Mouse (Mus musculus) intestine, embryonic 16.5 days (tissue): ENCODE results near the gene Gpank1. TPM values are rescaled to one million over a fixed set of nuclear protein-coding genes. Genes with fewer than 3 reads are reported as not detected.

Experiments
- ATAC-seq: fragments of 200-750 bp; cut with Nextera tagmentation; 2 replicates; pipeline ENCODE4 v1.8.0; 2017; ENCODE audit warnings: moderate TSS enrichment, moderate library complexity
- H3K27ac ChIP-seq: fragments of 300-500 bp; sonication (generic); 2 replicates; pipeline ENCODE4 v1.5.1; 2014; ENCODE audit warnings: mild to moderate bottlenecking, low read length
- H3K27me3 ChIP-seq: fragments of 300-500 bp; sonication (generic); replicated peaks from 2 replicates; pipeline ENCODE4 v1.6.1; 2014; ENCODE audit warnings: low read length, control low read depth, mixed read lengths; ENCODE audit not compliant: control insufficient read depth, insufficient read depth
- H3K36me3 ChIP-seq: fragments of 300-500 bp; sonication (generic); 2 replicates; pipeline ENCODE4 v1.6.1; 2014; ENCODE audit warnings: low read length, control low read depth; ENCODE audit not compliant: control insufficient read depth, insufficient read depth
- H3K4me1 ChIP-seq: fragments of 300-500 bp; sonication (generic); 2 replicates; pipeline ENCODE4 v1.6.1; 2014; ENCODE audit warnings: low read length, control low read depth, mixed read lengths; ENCODE audit not compliant: control insufficient read depth, insufficient read depth
- H3K4me2 ChIP-seq: fragments of 300-500 bp; sonication (generic); 2 replicates; pipeline ENCODE4 v1.6.1; 2014; ENCODE audit warnings: low read depth, low read length, control low read depth
- H3K4me3 ChIP-seq: fragments of 300-500 bp; sonication (generic); 2 replicates; pipeline ENCODE4 v1.5.1; 2014; ENCODE audit warnings: mild to moderate bottlenecking, low read length
- H3K9ac ChIP-seq: fragments of 300-500 bp; sonication (generic); 2 replicates; pipeline ENCODE4 v1.6.1; 2014; ENCODE audit warnings: low read depth, low read length
- H3K9me3 ChIP-seq: fragments of 300-500 bp; sonication (generic); 2 replicates; pipeline ENCODE4 v1.6.1; 2016; ENCODE audit warnings: low read length, control low read depth; ENCODE audit not compliant: control insufficient read depth
- WGBS: fragments of 180-500 bp; shearing (Covaris S2); extraction: QIAGEN DNeasy Blood & Tissue Kit; methylation state at CpG from one replicate; pipeline ENCODE4 v1.1.7; 2014; 5-methylcytosine and 5-hydroxymethylcytosine counted together
- polyA plus RNA-seq: library from polyadenylated mRNA; unstranded; fragments of >200 nt; fragmentation: Nextera tagmentation; extraction: Ambion mirVana; gene quantifications from 2 replicates; pipeline ENCODE4 v1.2.1, GENCODE M21; 2015

Gpank1 gene
- polyA plus RNA-seq, 1 experiment from 2014 or later: 21.3 TPM

GRCm38 (mm10) chr17:35134801-35135590 lies 13.7 kb downstream of the Gpank1 start, which contains the start of gene Bag6:
Bag6 (plus strand) TSS chr17:35135178.
- no peaks in the 10 kb centered on the region for H3K27me3 ChIP-seq
- H3K4me1 ChIP-seq: peaks cover 11% of the 10 kb centered on the region; the same call in 1 of the 2 replicates
- H3K9me3 ChIP-seq: no peaks in the 10 kb centered on the region
- under 1% methylated on average over 65 of the region's 66 CpGs for WGBS
- peak within 1 kb of the TSS; percentile 84 for H3K27ac ChIP-seq
- ATAC-seq: peak; percentile 95
- H3K4me3 ChIP-seq: peak within 1 kb of the TSS; percentile 71
- H3K4me2 ChIP-seq: peak within 1 kb of the TSS; percentile 64
- peak within 1 kb of the TSS; percentile 69 for H3K9ac ChIP-seq
- H3K36me3 ChIP-seq: peaks cover 8% of the 10 kb centered on the region

- ATAC-seq: peak; percentile 70
- Histone ChIP-seq H3K36me3 (peaks cover 14% of the 10 kb centered on the region), H3K27me3 (no peaks in the 10 kb centered on the region), H3K9ac (peak overlapping the region; percentile 69), H3K4me3 (peak overlapping the region; percentile 71), H3K9me3 (no peaks in the 10 kb centered on the region), H3K4me2 (peak overlapping the region; percentile 64), H3K4me1 (peaks cover 14% of the 10 kb centered on the region; the same call in 1 of the 2 replicates), H3K27ac (peak overlapping the region; percentile 84)
- under 1% methylated on average over 42 of the region's 43 CpGs for WGBS
These were observed 14.5 kb downstream of the Gpank1 start for GRCm38 (mm10) chr17:35135591-35136320.

GRCm38 (mm10) chr17:35139269-35139668 lies 18.0 kb downstream of the Gpank1 start:
- Histone ChIP-seq H3K27ac (no peak overlapping the region), H3K36me3 (peaks cover 42% of the 10 kb centered on the region), H3K4me1 (0 out of 2 replicates have a peak, but pooled peaks cover 14% of the 10 kb centered on the region), H3K9ac (no peak overlapping the region), H3K4me3 (no peak overlapping the region), H3K4me2 (no peak overlapping the region), H3K27me3 (no peaks in the 10 kb centered on the region), H3K9me3 (peaks cover 3% of the 10 kb centered on the region; the same call in 1 of the 2 replicates)
- WGBS: 91% methylated on average over 3 of the region's 3 CpGs
- no peak for ATAC-seq

GRCm38 (mm10) chr17:35140490-35140996 lies 19.3 kb downstream of the Gpank1 start:
- H3K9ac ChIP-seq: no peak overlapping the region
- peaks cover 55% of the 10 kb centered on the region for H3K36me3 ChIP-seq
- H3K4me3 ChIP-seq: no peak overlapping the region
- H3K4me2 ChIP-seq: no peak overlapping the region
- 0 out of 2 replicates have a peak, but pooled peaks cover 14% of the 10 kb centered on the region for H3K4me1 ChIP-seq
- 85% methylated on average over 16 of the region's 16 CpGs for WGBS
- ATAC-seq: no peak
- peaks cover 3% of the 10 kb centered on the region; the same call in 1 of the 2 replicates for H3K9me3 ChIP-seq
- no peaks in the 10 kb centered on the region for H3K27me3 ChIP-seq
- no peak overlapping the region for H3K27ac ChIP-seq

- WGBS: 88% methylated on average over 6 of the region's 6 CpGs
These were observed 20.7 kb downstream of the Gpank1 start for GRCm38 (mm10) chr17:35141971-35142370.

GRCm38 (mm10) chr17:35146139-35146538 lies 24.9 kb downstream of the Gpank1 start:
- ATAC-seq: no peak
- Histone ChIP-seq H3K27ac (no peak overlapping the region), H3K4me2 (no peak overlapping the region), H3K4me3 (no peak overlapping the region), H3K9me3 (peaks cover 3% of the 10 kb centered on the region; the same call in 1 of the 2 replicates), H3K4me1 (no peaks in the 10 kb centered on the region), H3K27me3 (no peaks in the 10 kb centered on the region), H3K9ac (no peak overlapping the region), H3K36me3 (peaks cover 80% of the 10 kb centered on the region)
- 87% methylated on average over 5 of the region's 5 CpGs for WGBS

More at GRCm38 (mm10) chr17:35141971-35142370, 20.7 kb downstream of the Gpank1 start:
- Histone ChIP-seq H3K9me3 (peaks cover 3% of the 10 kb centered on the region; the same call in 1 of the 2 replicates), H3K27ac (no peak overlapping the region), H3K4me2 (no peak overlapping the region), H3K4me1 (0 out of 2 replicates have a peak, but pooled peaks cover 9% of the 10 kb centered on the region), H3K9ac (no peak overlapping the region), H3K4me3 (no peak overlapping the region), H3K36me3 (peaks cover 69% of the 10 kb centered on the region), H3K27me3 (no peaks in the 10 kb centered on the region)
- ATAC-seq: no peak

- H3K9ac ChIP-seq: no peak overlapping the region
- WGBS: 61% methylated on average over 3 of the region's 3 CpGs
- no peak overlapping the region for H3K4me2 ChIP-seq
- peaks cover 77% of the 10 kb centered on the region for H3K36me3 ChIP-seq
- peaks cover 3% of the 10 kb centered on the region; the same call in 1 of the 2 replicates for H3K9me3 ChIP-seq
- H3K27me3 ChIP-seq: no peaks in the 10 kb centered on the region
- no peak overlapping the region for H3K27ac ChIP-seq
- no peaks in the 10 kb centered on the region for H3K4me1 ChIP-seq
- no peak overlapping the region for H3K4me3 ChIP-seq
- ATAC-seq: no peak
These were observed 26.1 kb downstream of the Gpank1 start for GRCm38 (mm10) chr17:35147348-35147747.

- 69% methylated on average over 5 of the region's 5 CpGs for WGBS
- Histone ChIP-seq H3K27ac (peak overlapping the region; percentile 23; the same call in 1 of the 2 replicates), H3K9ac (no peak overlapping the region), H3K36me3 (peaks cover 77% of the 10 kb centered on the region), H3K4me2 (no peak overlapping the region), H3K9me3 (peaks cover 3% of the 10 kb centered on the region; the same call in 1 of the 2 replicates), H3K4me1 (no peaks in the 10 kb centered on the region), H3K27me3 (no peaks in the 10 kb centered on the region), H3K4me3 (no peak overlapping the region)
- ATAC-seq: no peak
These were observed 26.8 kb downstream of the Gpank1 start for GRCm38 (mm10) chr17:35147922-35148639.
